Mouse (Mus musculus): ENCODE data around the gene Ano8. TPM values are rescaled to one million over a fixed set of nuclear protein-coding genes. Genes with fewer than 3 reads are reported as not detected.
"Not testable (repeated sequence)": the region's sequence is repeated elsewhere in the genome, so short reads cannot be mapped to it uniquely, and the experiment has no call there.

The Ano8 gene
- 2.2 and 3.0 TPM in 2 replicates for polyA plus RNA-seq (2015; fragmentation: Nextera tagmentation; extraction: Ambion mirVana)

DNA sequence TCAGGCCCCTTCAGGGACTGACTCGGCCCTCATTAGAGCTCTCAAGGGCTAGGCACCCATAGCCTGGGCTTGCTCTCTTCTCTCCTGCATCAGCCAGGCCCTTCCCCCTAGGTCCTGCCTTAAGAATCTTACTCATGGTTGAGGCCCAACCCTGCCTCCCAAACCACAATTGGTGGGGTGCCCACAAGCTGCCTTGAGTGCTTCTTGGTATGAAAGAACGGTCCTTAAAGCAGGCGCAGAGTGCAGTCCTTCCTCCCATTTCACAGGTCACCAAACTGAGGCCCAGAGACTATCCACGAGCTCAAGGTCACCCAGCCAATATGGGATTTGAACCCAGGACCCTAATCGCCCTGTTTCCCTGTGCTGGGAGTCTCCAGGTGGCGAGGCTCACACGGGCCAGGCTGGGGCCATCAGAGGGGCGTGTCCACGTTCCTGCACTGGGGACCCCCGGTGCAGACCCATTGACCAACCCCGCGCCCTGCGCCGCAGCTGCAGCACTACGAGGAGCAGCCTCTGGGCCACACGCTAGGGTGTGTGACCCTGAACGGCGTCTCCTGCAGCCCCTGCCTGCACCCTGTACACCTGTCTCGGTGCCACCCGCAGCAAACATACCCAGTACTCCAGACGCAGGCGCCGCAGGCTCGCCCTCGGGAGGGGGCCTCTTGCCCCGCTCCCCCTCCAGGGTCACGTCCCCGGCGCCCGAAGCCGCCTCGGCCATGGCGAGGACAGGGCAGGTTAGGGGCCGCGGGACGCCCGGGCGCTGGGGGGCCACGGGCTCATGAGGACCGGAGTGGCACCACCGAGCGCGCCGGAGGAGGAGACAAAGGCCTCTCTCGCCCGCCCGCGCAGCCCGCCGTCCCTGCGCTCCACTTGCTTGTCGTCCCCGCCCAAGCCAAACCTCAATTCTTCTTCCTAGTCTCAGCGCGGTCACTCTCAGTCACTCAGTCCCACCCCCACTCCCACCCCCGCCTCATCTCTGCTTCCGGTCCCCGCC, at the start of gene Ano8:
TSS of gene Ano8 (minus strand) at position 822 of the 994 bp plus-strand sequence.
- Histone ChIP-seq H3K9me3 (no peaks in the 10 kb centered on the region), H3K27ac (peak within 1 kb of the TSS; percentile 68), H3K36me3 (peaks cover 41% of the 10 kb centered on the region), H3K27me3 (no peaks in the 10 kb centered on the region), H3K4me3 (peak within 1 kb of the TSS; percentile 86), H3K9ac (peak within 1 kb of the TSS; percentile 93), H3K4me1 (peaks cover 39% of the 10 kb centered on the region), H3K4me2 (peak within 1 kb of the TSS; percentile 93)
- WGBS = 5% methylated on average over 55 of the region's 58 CpGs
- ATAC-seq (ENCODE audit: insufficient number of reproducible peaks, insufficient read depth, low FRiP score, low TSS enrichment, low read depth) = peak; percentile 62; the same call in 1 of the 2 replicates

DNA sequence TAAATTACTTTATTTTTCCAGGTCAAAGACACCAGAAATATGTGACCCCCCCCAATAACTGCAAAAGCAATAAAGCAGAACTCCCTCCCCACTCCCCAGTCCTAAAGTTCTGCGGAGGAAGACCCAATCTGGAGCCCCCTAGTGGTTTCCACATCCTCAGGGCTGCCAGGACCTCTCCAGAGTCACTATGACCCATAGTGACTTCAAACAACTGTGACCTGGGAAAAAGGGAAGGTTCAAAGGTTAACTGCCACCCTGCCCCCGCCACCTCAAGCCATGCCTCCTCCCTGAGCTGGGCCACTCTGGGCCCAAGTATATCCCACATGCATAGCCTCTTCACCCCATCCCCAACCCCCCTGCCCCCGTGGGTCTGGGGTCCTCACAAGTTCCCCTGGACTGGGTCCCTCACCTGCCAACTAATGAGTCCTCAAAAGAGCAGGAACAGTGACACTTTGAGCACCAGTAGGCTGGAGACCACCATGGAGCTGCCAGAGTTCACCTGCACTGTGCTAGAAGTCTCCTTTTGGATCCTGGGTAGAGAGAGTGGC, 48.6 kb upstream of the Ano8 start:
- Histone ChIP-seq H3K27me3 (0 out of 2 replicates have a peak, but pooled peaks cover 9% of the 10 kb centered on the region), H3K4me3 (no peak overlapping the region), H3K36me3 (no peaks in the 10 kb centered on the region), H3K4me1 (peaks cover 14% of the 10 kb centered on the region), H3K9ac (no peak overlapping the region), H3K9me3 (no peaks in the 10 kb centered on the region), H3K4me2 (no peak overlapping the region), H3K27ac (no peak overlapping the region)
- WGBS = 41% methylated on average over 3 of the region's 3 CpGs
- ATAC-seq (ENCODE audit: insufficient number of reproducible peaks, insufficient read depth, low FRiP score, low TSS enrichment, low read depth) = no peak

DNA sequence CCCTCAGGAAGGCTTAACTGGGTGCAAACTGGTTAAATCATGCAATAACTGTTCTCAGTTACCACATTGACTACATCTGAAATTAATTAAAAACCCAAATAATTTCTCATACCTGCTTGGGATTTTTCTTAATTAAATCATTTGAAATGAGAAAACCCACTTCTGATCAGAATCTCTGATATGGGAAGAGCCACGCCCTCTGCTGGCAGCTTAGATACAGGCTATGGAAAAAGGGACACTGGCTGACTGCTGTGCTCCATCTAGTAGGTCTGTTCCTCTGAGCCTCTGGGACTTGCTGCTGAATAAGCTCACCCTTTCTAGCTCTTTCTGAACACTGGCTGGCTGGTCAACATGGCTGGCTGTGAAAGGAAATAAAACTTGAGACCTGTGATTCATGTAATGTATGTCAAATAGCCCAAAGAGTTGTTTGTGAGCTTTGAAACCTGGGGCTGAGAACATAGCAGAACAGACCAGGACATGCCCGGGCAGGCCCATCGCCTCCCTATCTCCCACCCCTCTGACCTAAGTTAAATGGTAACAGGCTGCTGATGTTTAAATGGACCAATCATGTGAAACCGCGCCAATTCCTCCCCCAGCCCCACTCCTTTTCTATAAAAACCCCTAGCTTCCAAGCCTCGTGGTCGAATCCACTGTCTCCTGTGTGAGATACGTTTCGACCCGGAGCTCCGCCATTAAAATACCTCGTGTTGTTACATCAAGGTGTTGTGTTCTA, 45.1 kb upstream of the Ano8 start:
- H3K36me3 ChIP-seq; H3K27ac ChIP-seq; H3K9me3 ChIP-seq; H3K4me2 ChIP-seq; H3K4me3 ChIP-seq; ATAC-seq (ENCODE audit: insufficient number of reproducible peaks, insufficient read depth, low FRiP score, low TSS enrichment, low read depth); H3K4me1 ChIP-seq; H3K9ac ChIP-seq: not testable (repeated sequence)
- WGBS = 62% methylated on average over 6 of the region's 12 CpGs
- H3K27me3 ChIP-seq = peaks cover 28% of the 10 kb centered on the region

DNA sequence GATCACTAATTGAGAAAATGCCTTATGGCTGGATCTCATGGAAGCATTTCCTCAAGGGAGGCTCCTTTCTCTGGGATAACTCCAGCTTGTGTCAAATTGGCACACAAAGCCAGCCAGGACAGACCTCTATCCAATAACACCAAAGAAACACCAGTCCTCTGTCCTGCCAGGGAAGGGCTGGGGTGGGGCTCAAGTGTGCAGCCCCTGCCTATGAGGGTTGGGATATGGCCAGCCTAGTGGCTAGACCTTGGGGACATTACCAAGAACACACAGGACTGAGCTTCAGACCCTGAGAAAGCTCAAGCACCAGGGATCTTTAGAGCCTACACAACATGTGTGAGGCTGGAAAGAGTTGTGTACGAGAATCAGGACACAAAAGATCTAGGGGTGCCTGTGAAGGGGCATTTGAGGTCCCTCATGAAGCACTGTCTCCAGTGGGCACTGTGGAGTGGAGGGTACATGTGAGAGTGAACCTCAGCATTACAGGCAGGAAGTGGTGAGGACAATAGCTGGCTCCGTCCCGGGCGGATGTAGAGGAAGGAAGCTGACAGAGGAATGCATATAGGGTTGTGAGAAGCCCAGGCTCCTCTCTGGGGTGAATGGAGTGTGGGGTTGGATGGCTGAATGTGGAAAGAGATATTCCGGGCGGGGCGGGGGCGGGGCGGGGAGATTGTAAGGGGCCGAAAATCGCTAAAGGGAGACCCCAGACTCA, 42.8 kb upstream of the Ano8 start:
- ATAC-seq (ENCODE audit: insufficient number of reproducible peaks, insufficient read depth, low FRiP score, low TSS enrichment, low read depth) = no peak
- Histone ChIP-seq H3K9me3 (no peaks in the 10 kb centered on the region), H3K4me1 (peaks cover 7% of the 10 kb centered on the region; the same call in 1 of the 2 replicates), H3K27me3 (peaks cover 52% of the 10 kb centered on the region), H3K9ac (no peak overlapping the region), H3K4me2 (no peak overlapping the region), H3K27ac (peak overlapping the region; percentile 51; the same call in 1 of the 2 replicates), H3K36me3 (no peaks in the 10 kb centered on the region), H3K4me3 (no peak overlapping the region)
- WGBS = 79% methylated on average over 11 of the region's 11 CpGs

DNA sequence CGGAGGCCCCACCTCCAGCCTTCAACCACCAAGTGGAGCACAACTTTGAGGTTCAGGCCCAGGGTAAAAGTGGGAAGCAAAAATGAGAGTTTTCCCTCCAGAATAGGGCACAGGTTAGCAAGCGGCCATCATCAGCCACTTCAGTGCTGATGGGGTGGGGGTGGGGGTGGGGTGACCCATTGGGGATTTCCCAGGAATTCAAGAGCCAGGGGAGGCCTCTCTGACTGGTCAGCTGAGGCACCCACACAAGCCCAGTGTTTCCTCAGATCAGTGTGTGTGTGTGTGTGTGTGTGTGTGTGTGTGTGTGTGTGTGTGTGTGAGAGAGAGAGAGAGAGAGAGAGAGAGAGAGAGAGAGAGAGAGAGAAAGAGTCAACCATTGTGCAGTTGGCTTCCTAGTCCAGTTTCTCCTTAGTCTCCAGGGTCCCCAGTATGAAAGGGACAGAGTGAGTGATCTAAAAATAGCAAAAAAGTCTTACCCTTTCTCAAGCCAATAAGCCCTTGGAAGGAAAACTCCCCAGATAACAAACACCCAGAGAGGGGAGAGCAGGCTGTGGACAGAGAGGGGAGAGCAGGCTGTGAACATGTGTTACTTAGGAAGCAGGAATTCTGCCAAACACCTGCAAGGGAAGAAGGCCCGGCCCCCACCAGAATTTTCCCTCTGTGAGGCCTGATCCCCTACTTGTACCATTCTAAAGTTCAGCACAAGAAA, 41.6 kb upstream of the Ano8 start:
- H3K36me3 ChIP-seq = no peaks in the 10 kb centered on the region
- H3K4me2 ChIP-seq = no peak overlapping the region
- H3K4me1 ChIP-seq = peaks cover 7% of the 10 kb centered on the region; the same call in 1 of the 2 replicates
- no peaks in the 10 kb centered on the region for H3K9me3 ChIP-seq
- H3K27me3 ChIP-seq = peaks cover 58% of the 10 kb centered on the region
- no peak overlapping the region for H3K4me3 ChIP-seq
- no peak overlapping the region for H3K27ac ChIP-seq
- no peak overlapping the region for H3K9ac ChIP-seq
- no peak for ATAC-seq (ENCODE audit: insufficient number of reproducible peaks, insufficient read depth, low FRiP score, low TSS enrichment, low read depth)
- WGBS = 46% methylated on average over 3 of the region's 3 CpGs

DNA sequence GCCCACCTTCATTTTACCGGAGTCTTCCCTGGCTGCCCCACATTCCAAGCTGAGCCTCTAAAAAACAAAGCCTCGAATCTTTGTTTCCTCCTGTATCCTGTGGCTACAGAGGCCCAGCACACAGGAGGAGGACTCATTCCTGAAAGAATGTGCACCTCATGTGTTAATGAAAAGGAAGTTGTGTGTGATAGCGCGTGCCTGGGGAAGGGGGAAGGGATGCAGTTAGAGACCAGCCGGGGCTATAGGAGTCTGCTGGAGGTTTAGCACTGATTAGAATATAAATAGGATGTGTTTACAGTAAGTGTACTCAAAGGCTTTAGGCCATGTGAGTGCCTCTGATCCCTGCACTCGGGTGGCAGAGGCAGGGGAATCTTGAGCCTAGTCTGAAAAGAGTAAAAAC, 40.5 kb upstream of the Ano8 start:
- no peaks in the 10 kb centered on the region for H3K9me3 ChIP-seq
- WGBS = 9% methylated on average over 6 of the region's 6 CpGs
- ATAC-seq (ENCODE audit: insufficient number of reproducible peaks, insufficient read depth, low FRiP score, low TSS enrichment, low read depth) = no peak
- peaks cover 7% of the 10 kb centered on the region; the same call in 1 of the 2 replicates for H3K4me1 ChIP-seq
- H3K9ac ChIP-seq = no peak overlapping the region
- no peak overlapping the region for H3K4me2 ChIP-seq
- H3K27me3 ChIP-seq = peaks cover 59% of the 10 kb centered on the region
- no peak overlapping the region for H3K4me3 ChIP-seq
- H3K36me3 ChIP-seq = no peaks in the 10 kb centered on the region
- 0 out of 2 replicates have a peak overlapping the region, but pooled peaks have one; percentile 33 for H3K27ac ChIP-seq

DNA sequence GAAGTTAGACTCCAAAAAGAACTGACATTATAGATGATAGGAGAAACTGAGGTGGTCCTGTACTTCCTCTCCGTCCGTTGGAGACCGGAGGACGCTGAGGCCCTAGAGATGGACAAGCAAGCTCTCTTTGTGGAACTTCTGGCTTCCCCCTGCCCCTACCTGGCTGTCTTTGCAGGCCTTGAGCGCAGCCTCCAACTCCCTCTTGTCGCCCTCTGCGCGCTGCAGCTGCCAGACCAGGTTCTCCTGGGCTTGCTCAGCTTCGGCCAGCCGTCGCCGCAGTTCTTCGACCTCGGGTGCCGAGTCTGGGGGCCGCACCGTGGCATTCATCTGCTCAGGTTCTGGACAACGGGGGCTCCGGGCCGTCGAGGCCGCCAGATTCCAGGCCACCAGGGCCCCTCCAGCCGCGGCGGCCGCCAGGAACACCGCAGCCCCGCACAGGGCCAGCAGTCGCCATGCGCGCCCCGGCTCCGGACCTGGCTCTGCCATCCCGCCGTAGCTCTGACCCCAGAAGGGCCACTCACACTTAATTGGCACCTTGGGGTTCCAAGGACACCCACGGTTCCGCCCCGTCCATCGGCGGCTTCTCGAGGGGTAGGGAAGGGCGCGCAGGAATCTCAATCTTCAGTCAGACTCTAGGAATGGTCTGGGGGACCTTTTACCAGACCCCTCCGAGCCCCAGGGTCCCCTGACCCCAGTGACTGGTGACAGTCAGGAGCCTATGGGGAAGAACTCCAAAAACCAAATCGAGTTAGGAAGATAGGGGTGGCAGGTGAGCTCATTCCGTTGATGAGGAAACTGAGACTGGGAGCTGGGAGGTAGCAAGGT, 39.7 kb upstream of the Ano8 start, which contains the start of gene Ccdc194:
TSS of gene Ccdc194 (minus strand) at position 486 of the 825 bp plus-strand sequence.
- Histone ChIP-seq H3K36me3 (no peaks in the 10 kb centered on the region), H3K4me2 (peak within 1 kb of the TSS; percentile 21; the same call in 1 of the 2 replicates), H3K27ac (0 out of 2 replicates have a peak within 1 kb of the TSS, but pooled peaks have one; percentile 33), H3K9me3 (no peaks in the 10 kb centered on the region), H3K4me3 (peak within 1 kb of the TSS; percentile 17), H3K9ac (peak within 1 kb of the TSS; percentile 33; the same call in 1 of the 2 replicates), H3K27me3 (peaks cover 59% of the 10 kb centered on the region), H3K4me1 (peaks cover 7% of the 10 kb centered on the region; the same call in 1 of the 2 replicates)
- ATAC-seq (ENCODE audit: insufficient number of reproducible peaks, insufficient read depth, low FRiP score, low TSS enrichment, low read depth) = no peak
- 7% methylated on average over 46 of the region's 46 CpGs for WGBS

DNA sequence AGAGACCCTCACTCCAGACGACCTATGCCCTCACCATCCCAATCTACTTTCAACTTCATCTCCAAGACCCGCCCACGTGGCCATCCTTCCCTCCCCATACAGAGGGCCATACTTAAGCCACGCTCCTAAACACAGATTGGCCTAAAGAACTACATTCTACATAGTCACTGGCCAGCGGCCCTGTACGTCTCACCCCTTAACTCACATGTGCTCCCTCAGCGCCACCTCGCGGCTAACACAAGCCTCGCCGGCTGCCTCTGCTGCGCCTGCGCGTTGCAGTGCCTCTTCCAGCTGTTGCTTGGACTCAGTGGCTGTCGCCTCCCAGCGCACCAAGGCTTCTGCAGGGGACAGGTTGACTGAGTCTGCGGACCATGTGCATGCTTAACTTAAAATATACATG, 35.9 kb upstream of the Ano8 start:
- Histone ChIP-seq H3K9ac (0 out of 2 replicates have a peak overlapping the region, but pooled peaks have one; percentile 8), H3K4me3 (peak overlapping the region; percentile 15), H3K4me1 (peaks cover 11% of the 10 kb centered on the region; the same call in 1 of the 2 replicates), H3K9me3 (no peaks in the 10 kb centered on the region), H3K27ac (no peak overlapping the region), H3K27me3 (peaks cover 38% of the 10 kb centered on the region), H3K4me2 (peak overlapping the region; percentile 44), H3K36me3 (no peaks in the 10 kb centered on the region)
- 2% methylated on average over 17 of the region's 17 CpGs for WGBS
- peak; percentile 54; the same call in 1 of the 2 replicates for ATAC-seq (ENCODE audit: insufficient number of reproducible peaks, insufficient read depth, low FRiP score, low TSS enrichment, low read depth)

DNA sequence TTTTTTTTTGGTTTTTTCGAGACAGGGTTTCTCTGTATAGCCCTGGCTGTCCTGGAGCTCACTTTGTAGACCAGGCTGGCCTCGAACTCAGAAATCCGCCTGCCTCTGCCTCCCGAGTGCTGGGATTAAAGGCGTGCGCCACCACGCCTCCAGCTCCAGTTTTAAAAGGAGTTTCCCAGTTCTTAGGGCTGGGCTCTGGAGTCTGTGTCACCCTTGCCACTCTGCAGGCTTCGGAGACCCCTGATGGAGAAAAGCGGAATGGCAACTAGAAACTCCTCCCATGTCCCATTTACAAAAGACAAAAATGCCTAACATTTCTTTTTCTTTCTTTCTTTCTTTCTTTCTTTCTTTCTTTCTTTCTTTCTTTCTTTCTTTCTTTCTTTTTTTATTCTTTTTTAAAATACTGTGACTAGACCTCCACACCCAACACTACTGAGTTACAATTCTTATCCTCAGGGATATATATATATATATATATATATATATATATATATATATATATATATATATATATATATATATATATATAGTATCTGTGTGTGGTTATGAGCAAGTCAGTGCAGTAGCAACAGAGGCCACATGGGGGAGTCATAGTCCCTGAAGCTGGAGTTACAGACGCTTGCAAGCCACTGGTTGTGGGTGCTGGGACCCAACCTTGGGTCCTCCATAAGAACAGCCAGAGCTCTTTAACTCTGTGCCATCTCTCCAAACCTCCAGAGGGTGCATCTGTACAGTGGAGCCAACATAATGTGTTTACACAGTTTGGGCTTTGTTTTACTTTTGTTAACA, 33.5 kb upstream of the Ano8 start:
- not testable (repeated sequence) for H3K4me3 ChIP-seq; H3K9me3 ChIP-seq; H3K27ac ChIP-seq; H3K36me3 ChIP-seq; H3K4me1 ChIP-seq; H3K9ac ChIP-seq; ATAC-seq (ENCODE audit: insufficient number of reproducible peaks, insufficient read depth, low FRiP score, low TSS enrichment, low read depth); H3K4me2 ChIP-seq
- peaks cover 14% of the 10 kb centered on the region for H3K27me3 ChIP-seq
- WGBS = 34% methylated on average over 9 of the region's 10 CpGs

All from embryonic facial prominence, embryonic 13.5 days (tissue).